In the genomic region with DNA sequence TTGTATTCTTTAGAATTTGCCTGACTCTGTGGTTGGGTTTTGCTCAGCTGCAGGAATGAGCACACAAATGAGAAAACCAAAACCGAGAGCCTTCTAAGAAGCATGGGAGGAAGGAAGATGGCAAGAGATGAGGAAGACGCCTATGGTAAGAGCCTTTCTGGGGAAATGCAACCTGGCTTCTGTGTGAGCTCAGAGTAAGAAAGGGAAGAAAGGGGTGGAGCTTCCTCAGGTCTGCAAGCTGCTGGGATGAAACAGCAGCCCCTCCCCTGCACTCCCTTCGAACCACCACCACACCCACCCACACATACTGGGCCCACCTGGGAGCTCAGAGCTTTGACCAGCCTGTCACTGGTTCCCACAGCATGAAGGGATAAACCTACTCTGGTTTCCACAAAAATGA, we compare ENCODE assay signal across 11 mouse cellular contexts. TPM values are rescaled to one million over a fixed set of nuclear protein-coding genes. Genes with fewer than 3 reads are reported as not detected.
DNase-seq lines count a peak whose midpoint lies in the region; ATAC-seq lines count a peak whose summit lies in the region.
"Had no signal": no experiment of that assay in that cellular context is flagged by ENCODE, and none has a peak within 500 bp of the region (broad histone marks: within the 10 kb centered on the region; RNA-seq: fewer than 3 reads in every experiment).

No protein-coding gene starts in this region.

- H3K27me3 ChIP-seq in kidney, embryonic 14.5 days (ENCODE audit: control insufficient read depth, insufficient read depth, low read length): peaks cover 14% of the 10 kb centered on the region
- peaks cover 10% of the 10 kb centered on the region for H3K27me3 ChIP-seq in intestine, embryonic 15.5 days (replicated peaks)
- H3K27me3 ChIP-seq in stomach, embryonic 16.5 days (ENCODE audit: control insufficient read depth, insufficient read depth, low read length): peaks cover 15% of the 10 kb centered on the region
- H3K27me3 ChIP-seq in embryonic facial prominence, embryonic 10.5 days (replicated peaks; ENCODE audit: low read depth, poor library complexity, severe bottlenecking): peaks cover 58% of the 10 kb centered on the region

- WGBS in kidney, embryonic 14.5 days: 29% methylated on average over 3 of the region's 3 CpGs
- WGBS in intestine, embryonic 15.5 days: 22% methylated on average over 3 of the region's 3 CpGs
- WGBS in stomach, embryonic 16.5 days: 17% methylated on average over 3 of the region's 3 CpGs
- 22% methylated on average over 3 of the region's 3 CpGs for WGBS in embryonic facial prominence, embryonic 10.5 days

- peak overlapping the region; percentile 3; the same call in 1 of the 2 replicates for H3K4me2 ChIP-seq in kidney, embryonic 14.5 days (replicated peaks; ENCODE audit: low read depth, low read length)
- H3K4me2 ChIP-seq in intestine, embryonic 15.5 days (replicated peaks): peak overlapping the region; percentile 89
- H3K4me2 ChIP-seq in stomach, embryonic 16.5 days (ENCODE audit: low read depth, low read length): peak overlapping the region; percentile 85; the same call in 1 of the 2 replicates

- no peak overlapping the region for H3K9ac ChIP-seq in kidney, embryonic 14.5 days (ENCODE audit: low read depth, low read length)
- no peak overlapping the region for H3K9ac ChIP-seq in intestine, embryonic 15.5 days
- H3K9ac ChIP-seq in stomach, embryonic 16.5 days (ENCODE audit: low read length): no peak overlapping the region

- H3K27ac ChIP-seq in kidney, embryonic 14.5 days (ENCODE audit: low read depth, low read length): no peak overlapping the region
- H3K27ac ChIP-seq in intestine, embryonic 15.5 days: peak overlapping the region; percentile 89
- H3K27ac ChIP-seq in stomach, embryonic 16.5 days (ENCODE audit: low read length): peak overlapping the region; percentile 60
- no peak overlapping the region for H3K27ac ChIP-seq in embryonic facial prominence, embryonic 10.5 days (replicated peaks)

- DNase-seq in kidney, adult 11 months: no peak
- DNase-seq in R1 (ENCODE audit: low read depth, low spot score) (peak; percentile 53), adipocyte (ENCODE audit: low spot score) (no peak)
- no peak for DNase-seq in embryonic facial prominence, embryonic 10.5 days (ENCODE audit: low spot score)
- DNase-seq in embryo, embryonic 10.5 days (ENCODE audit: low spot score): no peak
- DNase-seq: cerebellum, adult 9-10 months; lung, postnatal 36 days; retina, postnatal 1 day had no signal

- no peak overlapping the region for H3K4me3 ChIP-seq in kidney, embryonic 14.5 days (ENCODE audit: low read length)
- 0 out of 2 replicates have a peak overlapping the region, but pooled peaks have one; percentile 6 for H3K4me3 ChIP-seq in intestine, embryonic 15.5 days (replicated peaks)
- no peak overlapping the region for H3K4me3 ChIP-seq in stomach, embryonic 16.5 days (replicated peaks; ENCODE audit: low read length)
- no peak overlapping the region for H3K4me3 ChIP-seq in embryonic facial prominence, embryonic 10.5 days

- H3K9me3 ChIP-seq in kidney, embryonic 14.5 days (ENCODE audit: control insufficient read depth, low read length): no peaks in the 10 kb centered on the region
- H3K9me3 ChIP-seq in intestine, embryonic 15.5 days: no peaks in the 10 kb centered on the region
- no peaks in the 10 kb centered on the region for H3K9me3 ChIP-seq in stomach, embryonic 16.5 days (replicated peaks; ENCODE audit: control insufficient read depth, low read length)
- H3K9me3 ChIP-seq in embryonic facial prominence, embryonic 10.5 days: no peaks in the 10 kb centered on the region

- 0 out of 2 replicates have a peak, but pooled peaks have one; percentile 22 for ATAC-seq in kidney, embryonic 14.5 days (ENCODE audit: low FRiP score, low TSS enrichment)
- peak; percentile 79 for ATAC-seq in intestine, embryonic 15.5 days
- ATAC-seq in stomach, embryonic 16.5 days (ENCODE audit: insufficient read depth, low FRiP score): peak; percentile 39; the same call in 1 of the 2 replicates

- H3K36me3 ChIP-seq in kidney, embryonic 14.5 days (ENCODE audit: control insufficient read depth, insufficient read depth, low read length): no peaks in the 10 kb centered on the region
- no peaks in the 10 kb centered on the region for H3K36me3 ChIP-seq in intestine, embryonic 15.5 days
- H3K36me3 ChIP-seq in stomach, embryonic 16.5 days (ENCODE audit: control insufficient read depth, insufficient read depth, low read length): no peaks in the 10 kb centered on the region
- no peaks in the 10 kb centered on the region for H3K36me3 ChIP-seq in embryonic facial prominence, embryonic 10.5 days (replicated peaks)

- H3K4me1 ChIP-seq in kidney, embryonic 14.5 days (ENCODE audit: control insufficient read depth, insufficient read depth, low read length): peaks cover 5% of the 10 kb centered on the region; the same call in 1 of the 2 replicates
- peaks cover 16% of the 10 kb centered on the region for H3K4me1 ChIP-seq in intestine, embryonic 15.5 days (replicated peaks)
- H3K4me1 ChIP-seq in stomach, embryonic 16.5 days (ENCODE audit: control insufficient read depth, insufficient read depth, low read length): peaks cover 16% of the 10 kb centered on the region
- peaks cover 22% of the 10 kb centered on the region for H3K4me1 ChIP-seq in embryonic facial prominence, embryonic 10.5 days

RNA-seq across cellular contexts. Expression of a gene that starts 2.4 kb away (rescaled TPM):
- polyA plus RNA-seq in kidney, embryonic 14.5 days (2014; fragmentation: Nextera tagmentation; extraction: Ambion mirVana): 21.1 and 27.9 TPM in 2 replicates
- 31.0 and 34.9 TPM in 2 replicates for polyA plus RNA-seq in intestine, embryonic 15.5 days (2015; fragmentation: Nextera tagmentation; extraction: Ambion mirVana)
- 15.7 and 19.7 TPM in 2 replicates for polyA plus RNA-seq in stomach, embryonic 16.5 days (2015; fragmentation: Nextera tagmentation; extraction: Ambion mirVana)
- 4.1 and 5.0 TPM in 2 replicates for polyA plus RNA-seq in embryonic facial prominence, embryonic 10.5 days (2016; fragmentation: Nextera tagmentation; extraction: Ambion mirVana)

RNA-seq across cellular contexts. Expression of a gene that starts 4.7 kb away (rescaled TPM):
- polyA plus RNA-seq in kidney, embryonic 14.5 days (2014; fragmentation: Nextera tagmentation; extraction: Ambion mirVana): 12.7 and 13.6 TPM in 2 replicates
- 10.5 and 10.9 TPM in 2 replicates for polyA plus RNA-seq in intestine, embryonic 15.5 days (2015; fragmentation: Nextera tagmentation; extraction: Ambion mirVana)
- 6.9 and 8.1 TPM in 2 replicates for polyA plus RNA-seq in stomach, embryonic 16.5 days (2015; fragmentation: Nextera tagmentation; extraction: Ambion mirVana)
- polyA plus RNA-seq in embryonic facial prominence, embryonic 10.5 days (2016; fragmentation: Nextera tagmentation; extraction: Ambion mirVana): 0.71 and 0.84 TPM in 2 replicates

RNA-seq across cellular contexts. Expression of a gene that starts 22.9 kb away (rescaled TPM):
- polyA plus RNA-seq in kidney, embryonic 14.5 days (2014; fragmentation: Nextera tagmentation; extraction: Ambion mirVana): not detected in 2 replicates
- 0.18 and 0.30 TPM in 2 replicates for polyA plus RNA-seq in intestine, embryonic 15.5 days (2015; fragmentation: Nextera tagmentation; extraction: Ambion mirVana)
- polyA plus RNA-seq in stomach, embryonic 16.5 days (2015; fragmentation: Nextera tagmentation; extraction: Ambion mirVana): 0.14 TPM in 1 of 2 replicates, not detected in the other
- not detected in 2 replicates for polyA plus RNA-seq in embryonic facial prominence, embryonic 10.5 days (2016; fragmentation: Nextera tagmentation; extraction: Ambion mirVana)

RNA-seq across cellular contexts. Expression of a gene that starts 22.9 kb away (rescaled TPM):
- polyA plus RNA-seq in kidney, embryonic 14.5 days (2014; fragmentation: Nextera tagmentation; extraction: Ambion mirVana): 3.2 and 4.8 TPM in 2 replicates
- polyA plus RNA-seq in intestine, embryonic 15.5 days (2015; fragmentation: Nextera tagmentation; extraction: Ambion mirVana): 5.6 and 5.7 TPM in 2 replicates
- 2.5 and 3.2 TPM in 2 replicates for polyA plus RNA-seq in stomach, embryonic 16.5 days (2015; fragmentation: Nextera tagmentation; extraction: Ambion mirVana)
- 0.28 TPM in 1 of 2 replicates, not detected in the other for polyA plus RNA-seq in embryonic facial prominence, embryonic 10.5 days (2016; fragmentation: Nextera tagmentation; extraction: Ambion mirVana)

RNA-seq across cellular contexts. Expression of a gene that starts 29.4 kb away (rescaled TPM):
- not detected in 2 replicates for polyA plus RNA-seq in kidney, embryonic 14.5 days (2014; fragmentation: Nextera tagmentation; extraction: Ambion mirVana)
- polyA plus RNA-seq in intestine, embryonic 15.5 days (2015; fragmentation: Nextera tagmentation; extraction: Ambion mirVana): 0.15 and 0.20 TPM in 2 replicates
- 0.14 and 0.17 TPM in 2 replicates for polyA plus RNA-seq in stomach, embryonic 16.5 days (2015; fragmentation: Nextera tagmentation; extraction: Ambion mirVana)
- polyA plus RNA-seq in embryonic facial prominence, embryonic 10.5 days (2016; fragmentation: Nextera tagmentation; extraction: Ambion mirVana): not detected in 2 replicates

Comparison
In these comparisons a context has a peak if more than half of its experiments do, and no peak if none do; other contexts are left out.
1. ATAC-seq: peak in every context shown above with its lines; median percentile 79 in intestine, embryonic 15.5 days; 39 in stomach, embryonic 16.5 days; 22 in kidney, embryonic 14.5 days.
2. H3K27ac ChIP-seq: peak in intestine, embryonic 15.5 days (single experiment) and stomach, embryonic 16.5 days (single experiment); none in kidney, embryonic 14.5 days (single experiment) and embryonic facial prominence, embryonic 10.5 days (single experiment).
3. H3K4me2 ChIP-seq: peak in every context shown above with its lines; median percentile 89 in intestine, embryonic 15.5 days; 85 in stomach, embryonic 16.5 days; 3 in kidney, embryonic 14.5 days.